Mouse (Mus musculus) left cerebral cortex, postnatal 25 days (tissue): ENCODE data around the gene Mlf2. TPM values are rescaled to one million over a fixed set of nuclear protein-coding genes. Genes with fewer than 3 reads are reported as not detected.
A peak's percentile ranks its signal among the peaks of the same experiment; 100 is the strongest.

Experiments used
- DNase-seq, 2 experiments: peaks; one replicate each; pipeline ENCODE4 v3.0.0; 2022; ENCODE audit warnings: low spot score in 2 of 2, mixed read lengths in 1 of 2
- intact Hi-C: fragments of 180-260 bp; cut with DNase I; formaldehyde crosslinking; loops from one replicate; pipeline ENCODE4 v1.15.1; 2025
- total RNA-seq, 2 experiments: library from RNA; stranded (reverse); gene quantifications; 2 replicates each; pipeline ENCODE4 v1.2.3; 2021

The Mlf2 gene
- total RNA-seq, 2 experiments from 2014 or later, result 648 to 675 TPM

GRCm38 (mm10) chr6:124925941-124926340 is 5.2 kb upstream of the Mlf2 start:
- no peak for DNase-seq
- intact Hi-C loops, result no loop called here

- peak in 1 of 2 experiments; percentile 26 for DNase-seq
- intact Hi-C loops, result loop anchor here (1.0 to 5.0 kb wide), 2 partner anchors 26 to 77 kb away; partner anchors contain the start of gene Zfp384
These were observed 955 bp upstream of the Mlf2 start for GRCm38 (mm10) chr6:124930231-124930630.

- intact Hi-C loops, result loop anchor here (1.0 to 5.0 kb wide), 4 partner anchors 13 to 76 kb away; partner anchors contain the start of genes P3h3 and Zfp384
- peak; percentile 54 to 70 for DNase-seq
These were observed 533 bp downstream of the Mlf2 start for GRCm38 (mm10) chr6:124931525-124932313.

GRCm38 (mm10) chr6:124932314-124932695 is 1.1 kb downstream of the Mlf2 start:
- intact Hi-C loops, result loop anchor here (5.0 kb wide), 1 partner anchor 75 kb away; the partner anchor contains the start of gene Zfp384
- no peak for DNase-seq

- intact Hi-C loops, result loop anchor here (5.0 kb wide), 1 partner anchor 74 kb away; the partner anchor contains the start of gene Zfp384
- no peak for DNase-seq
These were observed 1.9 kb downstream of the Mlf2 start for GRCm38 (mm10) chr6:124933127-124933526.

GRCm38 (mm10) chr6:124934670-124935069 is 3.5 kb downstream of the Mlf2 start:
- DNase-seq, result peak in 1 of 2 experiments; percentile 44
- intact Hi-C loops, result loop anchor here (5.0 kb wide), 1 partner anchor 73 kb away; the partner anchor contains the start of gene Zfp384

- intact Hi-C loops, result loop anchor here (2.0 kb wide), 1 partner anchor 60 kb away; the partner anchor contains the start of gene Pianp
- DNase-seq, result no peak
These were observed 5.5 kb downstream of the Mlf2 start for GRCm38 (mm10) chr6:124936681-124937080.

- DNase-seq, result no peak
- intact Hi-C loops, result loop anchor here (2.0 kb wide), 1 partner anchor 59 kb away; the partner anchor contains the start of gene Pianp
These were observed 6.3 kb downstream of the Mlf2 start for GRCm38 (mm10) chr6:124937493-124937892.

GRCm38 (mm10) chr6:124938554-124938953 is 7.4 kb downstream of the Mlf2 start:
- intact Hi-C loops, result no loop called here
- DNase-seq, result no peak

GRCm38 (mm10) chr6:124941679-124942078 is 10.5 kb downstream of the Mlf2 start:
- DNase-seq, result no peak
- intact Hi-C loops, result no loop called here

- intact Hi-C loops, result no loop called here
- DNase-seq, result no peak
These were observed 12.3 kb downstream of the Mlf2 start for GRCm38 (mm10) chr6:124943526-124943925.

- intact Hi-C loops, result no loop called here
- DNase-seq, result no peak
These were observed 23.0 kb downstream of the Mlf2 start for GRCm38 (mm10) chr6:124953991-124954715.

- intact Hi-C loops, result no loop called here
- DNase-seq, result no peak
These were observed 24.0 kb downstream of the Mlf2 start for GRCm38 (mm10) chr6:124955212-124955611.

- no peak for DNase-seq
- intact Hi-C loops, result no loop called here
These were observed 26.9 kb downstream of the Mlf2 start for GRCm38 (mm10) chr6:124958127-124958526.

GRCm38 (mm10) chr6:124959960-124960359 is 28.8 kb downstream of the Mlf2 start:
- intact Hi-C loops, result no loop called here
- no peak for DNase-seq

GRCm38 (mm10) chr6:124961021-124961420 is 29.8 kb downstream of the Mlf2 start:
- intact Hi-C loops, result no loop called here
- no peak for DNase-seq

GRCm38 (mm10) chr6:124964638-124965037 is 33.5 kb downstream of the Mlf2 start:
- intact Hi-C loops, result no loop called here
- no peak for DNase-seq

- intact Hi-C loops, result no loop called here
- peak; percentile 97 for DNase-seq
These were observed 34.0 kb downstream of the Mlf2 start, which contains the start of gene Cops7a for GRCm38 (mm10) chr6:124965088-124965719. TSS of gene Cops7a (minus strand) at chr6:124965538.

GRCm38 (mm10) chr6:124965747-124966146 is 34.6 kb downstream of the Mlf2 start:
- intact Hi-C loops, result no loop called here
- no peak for DNase-seq
